Mouse (Mus musculus): ENCODE measurements around the gene Fkbp14.

DNA sequence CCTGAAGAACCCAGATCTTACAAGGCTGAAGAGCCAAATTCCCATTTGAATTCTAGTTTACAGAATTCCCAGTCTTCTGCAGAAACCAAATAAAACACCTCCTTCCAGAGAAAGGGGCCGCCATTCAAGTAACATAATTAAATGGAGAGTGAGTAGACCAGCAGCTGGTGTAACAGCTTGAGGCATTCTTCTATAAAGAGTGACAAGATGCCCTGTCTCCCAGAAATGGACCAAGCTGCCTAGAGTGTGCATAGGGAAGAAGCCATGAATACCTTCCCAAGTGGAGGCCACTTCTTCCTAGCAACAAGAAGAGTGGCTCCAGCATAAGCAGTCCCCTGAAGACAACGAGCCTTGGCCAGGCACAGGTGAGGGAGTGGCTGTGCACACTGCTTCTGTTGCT is 44.8 kb upstream of the Fkbp14 start:
- no peak for TF ChIP-seq CTCF (IDR thresholded peaks at IDR 0.05; ENCODE audit: control insufficient read depth, insufficient read depth, low read length)
- TF ChIP-seq POLR2A (IDR thresholded peaks at IDR 0.05; ENCODE audit: borderline replicate concordance, control insufficient read depth, low read depth, low read length) = no peak
